Mouse (Mus musculus): ENCODE data around the gene Dtx1.

GRCm38 (mm10) chr5:120706541-120706940, 5.2 kb downstream of the Dtx1 start:
- no peak for TF ChIP-seq CTCF (IDR thresholded peaks at IDR 0.05; ENCODE audit: low read depth, low read length)
- no peak for TF ChIP-seq POLR2AphosphoS5 (IDR thresholded peaks at IDR 0.05; ENCODE audit: insufficient replicate concordance, low read depth, low read length)
